Mouse (Mus musculus): ENCODE data around the gene Osbpl5. TPM values are rescaled to one million over a fixed set of nuclear protein-coding genes. Genes with fewer than 3 reads are reported as not detected.
"Not testable (repeated sequence)": the region's sequence is repeated elsewhere in the genome, so short reads cannot be mapped to it uniquely, and the experiment has no call there.

Osbpl5 gene
- total RNA-seq, 2 experiments from 2014 or later, result 14.4 to 15.4 TPM

DNA sequence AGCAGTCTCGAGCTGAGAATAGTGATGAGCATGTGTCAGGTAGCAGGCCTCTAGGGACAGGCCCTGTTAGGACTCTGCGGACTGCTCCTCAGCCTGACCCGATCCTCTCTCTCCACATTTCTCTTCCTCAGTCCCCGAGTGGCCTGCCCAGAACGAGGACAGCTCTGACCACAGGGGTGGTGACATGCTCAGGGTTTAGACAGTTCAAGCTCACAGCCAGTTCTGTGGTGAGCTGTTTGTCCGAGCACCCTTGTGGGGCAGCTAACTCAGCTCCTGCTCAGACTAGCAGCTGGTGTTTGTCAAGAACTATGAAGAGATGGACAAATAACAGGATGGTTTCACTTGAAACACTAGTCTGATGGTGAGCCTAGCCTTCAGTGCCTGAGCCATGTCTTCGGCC lies 45.4 kb downstream of the Osbpl5 start:
- no peak for DNase-seq (ENCODE audit: low spot score)

DNA sequence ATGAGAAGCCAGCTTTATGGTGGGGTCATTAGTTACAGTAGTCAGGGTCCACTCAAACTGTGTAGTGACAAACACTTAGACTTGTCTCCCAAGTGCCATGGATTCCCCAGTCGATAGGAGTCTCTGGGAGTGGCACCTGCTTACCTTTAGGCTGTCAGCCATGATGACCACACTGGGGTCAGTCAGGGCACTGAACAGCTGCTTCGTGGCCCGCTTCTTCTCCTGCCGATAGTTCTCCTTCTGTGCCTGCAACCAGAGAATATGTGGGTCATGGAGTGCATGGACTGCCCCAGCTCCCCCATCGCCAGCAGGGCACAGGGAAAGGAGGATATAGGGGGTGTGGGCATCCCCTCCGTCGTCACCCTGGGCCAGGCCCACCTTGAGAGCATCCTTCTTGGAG lies 47.4 kb downstream of the Osbpl5 start:
- no peak for DNase-seq (ENCODE audit: low spot score)

- DNase-seq (ENCODE audit: low spot score), result peak; percentile 95
Observed at GRCm38 (mm10) chr7:143706697-143707438, 49.9 kb downstream of the Osbpl5 start.

DNA sequence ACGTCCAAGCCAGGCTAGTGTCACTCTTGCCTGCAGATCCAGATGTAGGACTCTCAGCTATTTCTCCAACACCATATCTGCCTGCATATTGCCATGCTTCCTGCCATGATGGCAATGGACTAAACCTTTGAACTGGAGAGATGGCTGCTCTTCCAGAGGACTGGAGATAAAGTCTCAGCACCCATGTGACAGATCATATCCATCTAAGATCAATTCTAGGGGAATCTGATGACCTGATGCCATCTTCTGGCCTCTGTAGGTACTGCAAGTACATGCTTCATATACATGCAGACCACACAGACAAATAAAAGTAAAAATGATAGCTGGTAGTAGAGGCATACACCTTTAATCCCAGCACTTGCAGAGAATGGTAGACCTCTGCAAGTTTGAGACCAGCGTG lies 60.6 kb downstream of the Osbpl5 start:
- peak; percentile 48 for DNase-seq (ENCODE audit: low spot score)

GRCm38 (mm10) chr7:143694550-143694949 lies 62.2 kb downstream of the Osbpl5 start:
- no peak for DNase-seq (ENCODE audit: low spot score)

GRCm38 (mm10) chr7:143692746-143693510 lies 63.9 kb downstream of the Osbpl5 start:
- DNase-seq (ENCODE audit: low spot score), result no peak

GRCm38 (mm10) chr7:143691909-143692308 lies 64.9 kb downstream of the Osbpl5 start:
- no peak for DNase-seq (ENCODE audit: low spot score)

DNA sequence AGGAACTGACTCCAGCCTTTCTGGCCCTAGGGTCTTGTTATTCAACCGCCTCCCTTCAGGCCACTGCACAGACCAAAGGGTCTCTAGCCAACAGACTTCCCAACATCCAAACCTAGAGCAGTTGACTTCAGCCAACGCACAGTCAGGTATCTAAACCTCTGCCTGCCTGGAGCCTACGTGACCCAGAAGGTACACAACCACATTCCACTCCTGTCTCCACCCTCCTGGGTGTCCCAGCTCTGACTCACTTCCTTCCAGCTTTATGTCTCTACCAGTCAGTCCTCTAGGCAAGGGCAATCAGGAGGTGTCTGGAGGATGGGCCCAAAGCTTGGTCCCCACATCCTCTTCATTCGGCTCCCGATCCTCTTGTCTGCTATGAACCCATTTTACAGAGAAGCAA lies 65.6 kb downstream of the Osbpl5 start:
- no peak for DNase-seq (ENCODE audit: low spot score)

DNA sequence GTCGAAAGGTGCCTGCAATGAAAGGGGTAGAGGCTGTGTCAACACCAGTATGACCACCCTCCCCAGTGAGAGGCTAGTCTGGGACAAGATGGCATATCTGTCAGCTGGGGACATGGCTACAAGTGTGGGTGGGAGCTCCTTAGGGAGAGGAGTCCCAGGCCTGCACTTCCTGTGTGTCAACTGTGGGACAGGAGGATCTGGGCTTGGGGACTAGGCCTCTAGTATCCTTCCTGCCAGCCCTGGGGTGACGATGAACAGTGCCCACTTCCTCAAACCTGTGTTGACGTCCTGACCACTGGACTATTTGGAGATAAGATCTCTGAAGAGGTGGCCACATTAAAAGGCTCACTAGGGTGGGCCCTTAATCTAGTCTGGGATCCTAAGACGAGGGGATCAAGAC lies 66.8 kb downstream of the Osbpl5 start:
- DNase-seq (ENCODE audit: low spot score), result no peak

DNA sequence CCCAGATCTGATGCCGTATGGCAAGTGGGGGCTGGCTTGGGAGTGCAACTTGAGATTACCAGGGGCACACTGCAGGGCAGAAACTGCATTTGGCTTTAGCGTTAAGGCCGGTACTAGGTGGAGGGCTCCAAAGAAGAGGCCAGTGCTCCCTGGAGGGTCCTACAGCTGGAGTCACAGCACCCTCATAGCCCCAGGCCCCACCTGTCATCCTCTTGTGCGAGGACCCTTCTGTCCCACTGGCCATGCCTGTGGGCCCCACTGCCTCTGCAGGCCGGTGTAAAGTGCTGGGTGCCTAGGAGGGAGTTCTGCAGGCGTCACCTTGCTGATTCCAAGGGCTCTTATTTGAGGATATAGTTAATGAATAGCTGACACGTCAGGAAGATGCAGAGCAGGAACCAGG lies 67.3 kb downstream of the Osbpl5 start:
- DNase-seq (ENCODE audit: low spot score), result no peak

GRCm38 (mm10) chr7:143686676-143687075 lies 70.1 kb downstream of the Osbpl5 start:
- not testable (repeated sequence) for DNase-seq (ENCODE audit: low spot score)

GRCm38 (mm10) chr7:143686191-143686590 lies 70.6 kb downstream of the Osbpl5 start:
- not testable (repeated sequence) for DNase-seq (ENCODE audit: low spot score)

- DNase-seq (ENCODE audit: low spot score), result peak; percentile 80
Observed at GRCm38 (mm10) chr7:143685359-143686067, 71.3 kb downstream of the Osbpl5 start, which contains the start of gene Tnfrsf23. TSS of gene Tnfrsf23 (minus strand) at chr7:143685872.

GRCm38 (mm10) chr7:143684569-143684968 lies 72.2 kb downstream of the Osbpl5 start:
- DNase-seq (ENCODE audit: low spot score), result not testable (repeated sequence)

DNA sequence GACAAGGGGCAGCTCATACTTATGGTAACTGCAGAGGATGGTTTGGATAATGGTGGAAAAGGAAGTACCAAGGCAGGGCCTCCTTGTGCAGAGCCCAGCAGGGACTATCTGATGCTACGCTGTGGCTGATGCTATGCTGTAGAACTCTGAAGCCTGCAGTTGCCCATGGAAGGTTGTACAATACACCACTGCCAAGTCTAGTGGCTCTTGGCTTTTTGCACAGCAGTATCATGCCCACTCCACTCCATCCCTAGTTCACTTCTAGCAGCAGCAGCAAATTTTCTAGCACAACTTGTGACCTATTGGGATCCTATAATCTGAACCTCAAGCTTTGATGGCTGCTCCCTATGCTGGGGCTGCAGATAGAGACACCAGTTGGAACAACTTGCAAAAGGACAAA lies 75.2 kb downstream of the Osbpl5 start:
- DNase-seq (ENCODE audit: low spot score), result no peak

DNA sequence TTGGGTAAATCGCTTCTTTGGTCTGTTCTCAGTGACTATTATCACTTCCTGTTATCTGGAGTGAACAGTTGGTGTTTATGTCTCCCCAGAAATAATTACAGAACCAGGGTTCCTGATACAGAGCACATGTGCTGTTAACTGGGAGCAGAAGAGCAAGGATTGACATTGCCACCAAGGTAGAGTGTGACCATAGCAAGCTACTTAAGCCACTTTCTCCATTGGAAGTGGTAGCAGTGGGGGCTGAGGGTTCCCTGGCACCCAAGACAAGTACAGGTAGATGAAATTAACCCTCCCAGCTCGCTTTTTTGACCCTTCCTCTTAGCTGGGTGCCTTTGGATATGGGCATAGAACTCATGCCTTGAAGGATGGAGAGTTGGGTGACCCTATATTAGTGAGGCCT lies 75.9 kb downstream of the Osbpl5 start:
- DNase-seq (ENCODE audit: low spot score), result not testable (repeated sequence)

- not testable (repeated sequence) for DNase-seq (ENCODE audit: low spot score)
Observed at GRCm38 (mm10) chr7:143679650-143680049, 77.1 kb downstream of the Osbpl5 start.

DNA sequence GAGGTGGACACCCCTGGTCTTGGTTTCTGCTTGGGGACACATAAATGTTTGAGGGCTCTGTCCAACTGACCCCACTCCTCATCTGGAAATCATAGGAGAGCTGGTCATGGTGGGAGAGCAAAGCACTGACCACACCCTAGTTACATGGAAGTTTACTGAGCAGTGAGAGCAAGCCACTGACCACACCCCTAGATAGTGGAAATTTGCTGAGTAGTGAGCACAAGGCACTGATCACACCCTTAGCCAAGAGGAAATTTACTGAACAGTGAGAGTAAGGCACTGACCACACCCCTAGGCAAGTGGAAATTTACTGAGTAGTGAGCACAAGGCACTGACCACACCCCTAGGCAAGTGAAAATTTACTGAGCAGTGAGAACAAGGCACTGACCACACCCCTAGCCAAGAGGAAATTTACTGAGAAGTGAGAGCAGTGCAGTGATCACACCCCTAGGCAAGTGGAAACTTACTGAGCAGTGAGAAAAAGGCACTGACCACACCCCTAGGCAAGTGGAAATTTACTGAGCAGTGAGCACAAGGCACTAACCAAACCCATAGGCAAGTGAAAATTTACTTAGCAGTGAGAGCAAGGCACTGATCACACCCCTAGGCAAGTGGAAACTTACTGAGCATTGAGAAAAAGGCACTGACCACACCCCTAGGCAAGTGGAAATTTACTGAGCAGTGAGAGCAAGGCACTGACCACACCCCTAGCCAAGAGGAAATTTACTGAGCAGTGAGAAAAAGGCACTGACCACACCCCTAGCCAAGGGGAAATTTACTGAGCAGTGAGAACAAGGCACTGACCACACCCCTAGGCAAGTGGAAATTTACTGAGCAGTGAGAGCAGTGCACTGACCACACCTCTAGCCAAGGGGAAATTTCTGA lies 90.1 kb downstream of the Osbpl5 start:
- DNase-seq (ENCODE audit: low spot score), result no peak

- no peak for DNase-seq (ENCODE audit: low spot score)
Observed at GRCm38 (mm10) chr7:143663470-143663869, 93.3 kb downstream of the Osbpl5 start.

DNA sequence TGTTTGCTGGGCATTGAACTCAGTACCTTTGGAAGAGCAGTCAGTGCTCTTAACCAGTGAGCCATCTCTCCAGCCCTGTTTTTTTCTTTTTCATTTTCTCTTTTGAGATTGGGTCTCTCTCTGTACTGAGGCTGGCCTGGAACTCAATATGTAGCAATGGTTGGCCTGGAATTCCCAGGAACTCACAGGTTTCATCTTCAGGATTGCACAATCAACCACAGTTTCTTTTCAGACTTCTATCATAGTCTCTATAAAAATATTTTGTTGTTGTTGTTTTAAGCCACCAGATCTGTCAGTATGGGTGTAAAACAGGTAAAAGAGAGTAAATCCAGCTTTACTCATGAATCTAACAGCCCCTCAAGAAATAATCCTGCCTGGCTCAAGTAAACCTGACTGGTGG lies 96.0 kb downstream of the Osbpl5 start:
- DNase-seq (ENCODE audit: low spot score), result no peak

DNA sequence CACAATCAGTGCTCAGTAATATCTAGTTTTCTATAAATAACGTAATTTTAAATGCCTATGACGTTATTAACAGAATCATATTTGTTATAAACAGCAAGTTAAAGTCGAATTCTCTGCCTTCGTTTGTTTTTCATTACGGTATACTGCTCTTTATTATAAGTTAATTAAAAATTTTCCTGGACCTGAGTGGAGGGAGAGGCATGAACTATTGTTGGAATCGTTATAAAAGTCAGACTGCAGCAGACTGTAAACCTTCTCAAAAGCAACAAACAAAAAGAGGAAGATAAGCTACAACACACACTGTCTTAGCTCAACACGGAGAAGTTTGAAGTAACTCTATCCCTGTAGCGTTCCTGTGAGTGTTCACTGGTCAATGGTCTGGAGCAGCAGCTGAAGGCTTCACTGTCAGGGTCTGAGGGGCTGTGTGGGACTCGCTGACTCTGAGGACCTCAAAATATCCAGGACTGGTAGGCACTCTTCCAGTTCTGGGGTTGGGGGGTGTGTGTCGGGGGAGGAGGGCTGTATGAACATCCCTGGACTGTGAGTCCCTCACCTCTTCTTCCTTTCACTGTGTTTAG lies 106.9 kb downstream of the Osbpl5 start:
- DNase-seq (ENCODE audit: low spot score), result not testable (repeated sequence)

Measured in gastrocnemius, adult 18-20 months (tissue).